Mouse (Mus musculus) R1 (cell line): ENCODE measurements around the gene Gm26920.

Experiments used
- DNase-seq: peaks from one replicate; pipeline ENCODE4 v3.0.0-alpha.2; 2018; ENCODE audit warnings: low read depth, low spot score

Gm26920 gene

DNA sequence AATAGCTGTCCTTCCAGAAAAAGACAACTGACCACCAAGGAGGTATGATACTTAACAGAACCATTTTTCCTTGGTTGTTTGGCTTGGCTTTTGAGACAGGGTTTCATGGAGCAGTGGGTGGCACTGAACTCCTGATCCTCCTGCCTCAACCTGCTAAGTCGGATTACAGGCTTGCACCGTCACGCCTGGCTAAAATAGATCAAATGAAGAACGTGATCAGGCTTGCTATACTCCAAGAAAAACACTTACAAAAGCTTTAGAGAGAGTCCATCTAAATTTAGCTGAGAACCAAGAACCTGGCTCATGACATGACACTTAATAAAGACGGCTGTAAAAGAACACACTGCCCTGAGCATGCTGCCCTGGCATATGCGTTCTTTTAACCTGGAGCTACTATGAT, 29.9 kb downstream of the Gm26920 start:
- no peak for DNase-seq

GRCm38 (mm10) chr7:30053591-30053990, 36.6 kb downstream of the Gm26920 start:
- no peak for DNase-seq

GRCm38 (mm10) chr7:30050882-30051548, 39.2 kb downstream of the Gm26920 start, which contains the start of gene Zfp14:
Zfp14 (minus strand) TSS chr7:30051380.
- DNase-seq = peak; percentile 93

- no peak for DNase-seq
Observed at GRCm38 (mm10) chr7:30048126-30048525, 42.1 kb downstream of the Gm26920 start.

DNA sequence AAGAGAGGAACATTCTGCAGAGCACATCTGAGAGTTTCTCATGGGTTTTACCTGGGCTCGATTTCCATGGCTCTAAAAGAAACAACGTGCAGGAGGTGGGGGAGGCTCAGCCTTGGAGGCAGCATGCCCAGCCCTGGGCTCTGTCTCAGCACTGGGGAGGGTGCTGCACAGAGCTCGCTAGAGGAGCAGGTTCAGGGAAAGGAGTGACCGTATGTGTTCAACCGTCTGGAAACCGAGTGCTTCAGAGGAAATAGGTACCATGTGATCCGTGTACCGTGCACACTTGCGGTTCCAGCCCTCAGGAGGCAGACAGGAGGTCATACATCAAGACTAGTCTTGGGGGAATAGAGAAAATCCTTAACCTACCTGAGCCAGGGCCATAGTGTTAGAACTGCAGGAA, 45.9 kb downstream of the Gm26920 start:
- no peak for DNase-seq

DNA sequence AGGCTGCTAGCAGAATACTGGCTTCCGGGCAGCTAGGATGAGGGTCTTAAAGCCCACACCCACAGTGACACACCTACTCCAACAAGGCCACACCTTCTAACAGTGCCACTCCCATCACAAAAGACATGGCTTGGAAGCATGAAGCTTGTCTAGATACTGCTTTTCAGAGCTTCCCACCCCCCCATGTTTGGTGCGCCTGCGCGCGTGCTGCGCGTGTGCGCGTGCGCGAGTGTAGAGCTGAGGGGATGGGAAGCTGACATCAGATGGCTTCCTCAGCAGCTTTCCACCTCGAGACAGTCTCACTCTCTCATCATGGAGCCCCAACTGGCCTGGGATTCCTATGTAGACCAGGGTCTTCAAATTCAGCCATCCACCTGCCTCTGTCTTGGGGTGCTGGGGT, 55.9 kb downstream of the Gm26920 start:
- DNase-seq = peak; percentile 68

DNA sequence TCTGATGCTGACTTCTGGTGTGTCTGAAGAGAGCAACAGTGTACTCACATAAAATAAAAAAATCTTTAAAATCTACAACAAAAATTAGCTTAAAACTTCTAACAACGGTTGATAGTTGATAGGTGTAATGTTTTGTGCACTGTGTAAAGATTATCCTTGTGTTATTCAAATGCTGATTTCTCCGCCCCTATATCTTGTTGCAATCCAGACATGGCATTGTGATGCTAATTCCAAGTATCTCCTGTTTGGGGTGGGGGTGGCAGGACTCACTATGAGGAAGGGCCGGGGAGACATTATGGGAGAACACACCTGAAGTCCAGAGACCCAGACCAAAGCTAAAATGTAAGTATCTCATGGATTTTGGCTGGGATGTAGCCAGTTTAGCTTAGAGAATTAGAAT, 58.8 kb downstream of the Gm26920 start:
- DNase-seq = peak; percentile 84

DNA sequence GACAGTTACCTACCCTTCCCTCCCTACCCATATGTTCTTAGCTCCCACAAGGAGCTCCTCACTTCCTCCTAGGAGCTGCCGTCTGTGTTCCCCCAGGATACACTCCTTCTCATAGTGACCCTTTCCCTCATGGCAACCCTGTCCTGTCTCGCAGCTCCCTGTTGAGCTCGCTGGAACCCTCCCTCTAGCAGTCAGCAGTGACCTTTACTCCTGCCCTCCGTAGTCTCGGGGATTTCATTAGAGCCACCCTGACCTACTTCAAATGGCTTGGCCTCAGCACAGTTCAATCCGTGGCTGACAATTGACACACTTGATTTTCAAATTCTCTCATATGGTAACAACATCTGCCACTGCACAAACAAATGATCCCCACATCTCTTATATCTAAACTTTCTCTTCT, 59.5 kb downstream of the Gm26920 start:
- no peak for DNase-seq

- DNase-seq = no peak
Observed at GRCm38 (mm10) chr7:30028572-30028971, 61.6 kb downstream of the Gm26920 start.

DNA sequence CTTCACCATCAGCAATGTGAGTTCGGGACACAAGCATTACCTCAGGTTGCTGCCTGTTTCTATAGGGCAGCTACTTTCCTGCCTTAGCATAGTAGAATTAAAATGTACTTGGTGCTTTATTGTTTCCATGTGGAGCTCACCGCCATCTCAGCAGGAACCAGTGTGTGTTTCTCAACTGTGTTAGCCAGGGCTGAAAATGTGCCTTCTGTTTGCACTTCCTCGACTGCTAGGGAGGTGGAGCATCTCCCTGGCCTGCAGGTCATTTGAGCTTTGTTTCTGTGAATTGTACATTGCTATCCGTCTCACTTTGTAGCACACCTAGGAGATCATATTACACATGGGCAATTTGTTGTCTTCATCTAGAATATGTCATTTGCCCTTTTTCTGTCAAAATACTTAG, 62.9 kb downstream of the Gm26920 start:
- no peak for DNase-seq

DNA sequence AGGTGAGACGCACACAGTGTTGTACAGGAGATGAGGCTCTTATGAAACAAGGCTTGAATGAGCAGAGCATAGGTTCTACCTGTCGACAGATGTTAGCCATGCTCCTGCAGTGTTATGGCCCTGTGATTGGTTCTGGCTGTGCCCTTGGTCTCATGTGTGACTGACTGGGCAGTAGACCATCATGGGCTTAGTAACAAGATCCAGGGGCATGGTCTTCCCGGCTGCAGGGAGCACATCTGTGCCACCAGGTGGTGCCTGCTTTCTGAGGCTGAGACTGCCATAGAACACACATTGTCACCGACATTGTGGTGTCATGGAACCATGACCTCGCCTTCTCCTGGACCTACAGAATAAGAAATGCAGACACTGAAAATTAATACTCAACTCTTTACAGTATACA, 64.9 kb downstream of the Gm26920 start:
- DNase-seq = no peak

DNA sequence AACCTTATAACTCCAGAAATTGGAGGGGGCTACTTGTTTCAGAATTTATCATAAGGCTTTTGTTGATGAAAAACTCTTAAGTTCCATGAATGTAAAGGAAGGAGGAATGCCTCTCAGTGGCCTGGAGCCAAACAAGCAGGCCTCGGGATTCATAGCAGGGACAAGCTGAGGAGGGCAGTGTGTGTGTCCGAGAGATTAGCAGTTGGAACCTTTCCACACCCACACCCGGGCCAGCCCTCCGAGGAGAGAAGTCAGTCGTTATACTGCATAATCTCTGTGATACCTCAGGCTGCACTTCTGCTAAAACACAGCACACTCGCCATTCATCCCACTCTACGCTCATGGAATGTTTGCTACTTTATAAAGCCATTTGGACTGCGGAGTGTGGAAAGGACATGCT, 66.4 kb downstream of the Gm26920 start:
- DNase-seq = no peak

DNA sequence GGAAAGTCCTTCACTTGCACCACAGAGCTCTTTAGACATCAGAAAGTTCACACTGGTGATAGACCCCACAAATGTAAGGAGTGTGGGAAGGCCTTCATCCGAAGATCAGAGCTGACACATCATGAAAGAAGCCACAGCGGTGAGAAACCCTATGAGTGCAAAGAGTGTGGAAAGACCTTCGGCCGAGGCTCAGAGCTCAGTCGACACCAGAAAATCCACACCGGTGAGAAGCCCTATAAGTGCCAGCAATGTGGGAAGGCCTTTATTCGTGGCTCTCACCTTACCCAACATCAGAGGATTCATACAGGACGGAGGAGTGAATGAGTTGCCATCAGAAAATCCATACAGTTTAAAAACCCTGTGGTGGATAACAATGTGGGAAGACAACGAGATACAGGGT, 66.9 kb downstream of the Gm26920 start:
- DNase-seq = no peak

DNA sequence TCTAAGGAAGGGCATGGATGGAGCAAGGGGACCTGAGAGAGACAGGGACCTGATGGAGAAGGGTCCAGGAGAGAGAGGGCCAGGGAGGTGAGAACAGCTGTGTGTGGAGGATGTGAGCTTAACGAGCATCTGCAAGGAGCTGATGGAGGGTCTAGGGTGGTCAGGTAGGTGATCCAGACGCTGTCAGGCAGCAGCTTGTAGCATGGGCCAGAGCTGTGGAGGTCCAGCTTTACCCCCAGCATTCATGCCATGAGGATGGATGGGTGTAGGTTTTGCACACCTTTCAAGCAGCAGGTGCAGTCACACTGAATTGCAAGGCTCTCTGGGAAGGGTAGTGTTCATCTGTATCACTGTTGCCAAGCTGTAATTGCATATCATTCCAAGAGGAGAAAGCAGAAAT, 70.7 kb downstream of the Gm26920 start:
- DNase-seq = no peak

GRCm38 (mm10) chr7:30017226-30017625, 73.0 kb downstream of the Gm26920 start:
- DNase-seq = no peak

GRCm38 (mm10) chr7:30012956-30013363, 77.2 kb downstream of the Gm26920 start:
- peak; percentile 69 for DNase-seq

GRCm38 (mm10) chr7:30010551-30011195, 79.5 kb downstream of the Gm26920 start:
- peak; percentile 44 for DNase-seq

DNA sequence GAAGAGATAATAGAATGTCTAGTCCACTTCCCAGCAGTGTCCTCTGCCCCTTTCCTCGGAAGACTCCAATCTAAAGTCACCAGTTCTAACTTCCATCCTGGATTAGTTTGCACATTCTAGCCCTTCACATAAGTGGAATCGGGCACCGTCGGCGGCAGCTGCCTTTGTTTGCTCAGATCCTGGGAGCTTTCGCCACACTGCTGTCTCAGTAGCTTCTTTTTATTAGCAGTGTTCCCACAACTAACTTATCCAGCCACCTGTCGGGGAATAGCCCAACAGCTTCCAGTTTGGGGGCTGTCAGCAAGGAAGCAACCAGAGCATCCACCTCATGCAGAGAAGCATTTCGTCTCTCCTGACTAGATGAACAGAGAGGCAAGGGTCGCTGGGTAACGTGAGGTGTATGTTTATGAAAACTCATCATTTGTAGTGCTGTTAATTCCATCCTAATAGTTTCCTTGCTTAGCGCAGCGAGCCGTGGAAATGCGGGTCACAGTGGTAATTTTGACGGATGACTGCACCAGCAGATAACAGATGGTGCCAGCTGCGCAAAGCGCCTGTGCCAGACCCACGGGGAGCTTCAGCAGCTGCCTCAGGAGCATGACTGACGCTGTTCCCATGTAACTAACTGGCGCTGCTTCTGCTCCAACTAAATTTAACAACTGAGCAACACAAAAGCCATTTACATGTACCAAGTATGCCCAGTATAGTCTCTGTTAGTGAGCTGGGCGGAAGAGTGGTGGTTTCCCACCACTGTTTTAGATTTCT, 80.7 kb downstream of the Gm26920 start:
- no peak for DNase-seq

- DNase-seq = no peak
Observed at GRCm38 (mm10) chr7:30008020-30008690, 82.1 kb downstream of the Gm26920 start.

DNA sequence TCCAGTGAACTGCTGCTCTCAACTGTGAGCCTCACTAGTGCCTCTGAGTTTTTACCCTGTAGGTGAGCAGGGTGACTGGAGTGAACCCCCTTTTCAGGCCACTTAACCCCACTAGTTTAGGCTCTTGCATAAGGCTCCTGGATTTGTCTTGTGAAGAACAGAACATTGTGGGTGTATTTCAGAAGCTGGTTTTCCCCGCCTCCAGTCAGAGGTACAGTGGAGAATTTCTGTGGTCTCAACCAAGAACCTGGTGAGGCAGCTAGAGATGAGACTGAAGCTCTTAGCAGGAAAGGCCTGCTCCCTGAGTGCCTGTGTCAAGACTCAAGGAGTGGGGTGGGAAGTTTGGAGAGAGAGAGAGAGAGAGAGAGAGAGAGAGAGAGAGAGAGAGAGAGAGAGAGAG, 82.6 kb downstream of the Gm26920 start:
- no peak for DNase-seq
